Mouse (Mus musculus): ENCODE data around the gene Mrtfa. TPM values are rescaled to one million over a fixed set of nuclear protein-coding genes. Genes with fewer than 3 reads are reported as not detected.

The Mrtfa gene
- polyA plus RNA-seq, 1 experiment from 2014 or later: 22.9 TPM

- Histone ChIP-seq H3K4me3 (no peak overlapping the region), H3K9me3 (no peaks in the 10 kb centered on the region), H3K4me2 (no peak overlapping the region), H3K36me3 (no peaks in the 10 kb centered on the region), H3K27me3 (no peaks in the 10 kb centered on the region), H3K9ac (no peak overlapping the region; the same call in 1 of the 2 replicates), H3K27ac (no peak overlapping the region), H3K4me1 (replicated peaks) (peaks cover 20% of the 10 kb centered on the region)
- no peak for ATAC-seq (ENCODE audit: low FRiP score)
- 88% methylated on average over 4 of the region's 4 CpGs for WGBS
These were observed 210.9 kb downstream of the Mrtfa start for GRCm38 (mm10) chr15:80979611-80980010.

- ATAC-seq (ENCODE audit: low FRiP score): peak; percentile 95
- under 1% methylated on average over 67 of the region's 67 CpGs for WGBS
- Histone ChIP-seq H3K27ac (peak within 1 kb of the TSS; percentile 83), H3K4me1 (replicated peaks) (peaks cover 20% of the 10 kb centered on the region), H3K36me3 (no peaks in the 10 kb centered on the region), H3K9me3 (no peaks in the 10 kb centered on the region), H3K4me3 (peak within 1 kb of the TSS; percentile 88), H3K9ac (peak within 1 kb of the TSS; percentile 84), H3K27me3 (no peaks in the 10 kb centered on the region), H3K4me2 (peak within 1 kb of the TSS; percentile 65)
These were observed 212.8 kb downstream of the Mrtfa start, which contains the start of gene Sgsm3 for GRCm38 (mm10) chr15:80977620-80978334. Gene Sgsm3 (plus strand): TSS chr15:80977765.

- no peak overlapping the region for H3K9ac ChIP-seq
- H3K9me3 ChIP-seq: no peaks in the 10 kb centered on the region
- H3K36me3 ChIP-seq: peaks cover 1% of the 10 kb centered on the region; the same call in 1 of the 2 replicates
- H3K4me2 ChIP-seq: no peak overlapping the region
- H3K4me3 ChIP-seq: no peak overlapping the region
- 90% methylated on average over 3 of the region's 3 CpGs for WGBS
- peaks cover 20% of the 10 kb centered on the region for H3K4me1 ChIP-seq (replicated peaks)
- ATAC-seq (ENCODE audit: low FRiP score): no peak
- no peak overlapping the region for H3K27ac ChIP-seq
- no peaks in the 10 kb centered on the region for H3K27me3 ChIP-seq
These were observed 214.9 kb downstream of the Mrtfa start for GRCm38 (mm10) chr15:80975666-80976065.

GRCm38 (mm10) chr15:80974311-80974710 lies 216.2 kb downstream of the Mrtfa start:
- Histone ChIP-seq H3K27me3 (no peaks in the 10 kb centered on the region), H3K9me3 (no peaks in the 10 kb centered on the region), H3K36me3 (peaks cover 15% of the 10 kb centered on the region), H3K4me3 (no peak overlapping the region), H3K9ac (no peak overlapping the region), H3K27ac (no peak overlapping the region), H3K4me1 (replicated peaks) (peaks cover 15% of the 10 kb centered on the region), H3K4me2 (no peak overlapping the region)
- 57% methylated on average over 5 of the region's 5 CpGs for WGBS
- no peak for ATAC-seq (ENCODE audit: low FRiP score)

- Histone ChIP-seq H3K27me3 (no peaks in the 10 kb centered on the region), H3K4me2 (no peak overlapping the region), H3K36me3 (peaks cover 58% of the 10 kb centered on the region), H3K4me3 (no peak overlapping the region), H3K9me3 (no peaks in the 10 kb centered on the region), H3K4me1 (replicated peaks) (no peaks in the 10 kb centered on the region), H3K27ac (no peak overlapping the region), H3K9ac (no peak overlapping the region)
- WGBS: 93% methylated on average over 1 of the region's 1 CpGs
- no peak for ATAC-seq (ENCODE audit: low FRiP score)
These were observed 221.2 kb downstream of the Mrtfa start for GRCm38 (mm10) chr15:80969371-80969770.

Other genes with a start within 250 kb of the Mrtfa start
- 96.3 and 98.1 TPM in 2 replicates for gene Adsl, start 242.3 kb downstream of the Mrtfa start, polyA plus RNA-seq (2015; fragmentation: Nextera tagmentation; extraction: Ambion mirVana)
- gene Sgsm3, start 213.0 kb downstream of the Mrtfa start, polyA plus RNA-seq (2015; fragmentation: Nextera tagmentation; extraction: Ambion mirVana): 56.4 and 58.3 TPM in 2 replicates
- gene Mchr1, start 44.7 kb upstream of the Mrtfa start, polyA plus RNA-seq (2015; fragmentation: Nextera tagmentation; extraction: Ambion mirVana): 1.6 and 2.1 TPM in 2 replicates
- gene Slc25a17, start 170.1 kb upstream of the Mrtfa start, polyA plus RNA-seq (2015; fragmentation: Nextera tagmentation; extraction: Ambion mirVana): 138 and 139 TPM in 2 replicates
- gene St13, start 209.3 kb upstream of the Mrtfa start, polyA plus RNA-seq (2015; fragmentation: Nextera tagmentation; extraction: Ambion mirVana): 186 and 191 TPM in 2 replicates
- 8.6 and 10.1 TPM in 2 replicates for gene Xpnpep3, start 209.4 kb upstream of the Mrtfa start, polyA plus RNA-seq (2015; fragmentation: Nextera tagmentation; extraction: Ambion mirVana)
- gene Dnajb7, start 217.5 kb upstream of the Mrtfa start, polyA plus RNA-seq (2015; fragmentation: Nextera tagmentation; extraction: Ambion mirVana): 1.4 TPM in 2 replicates

Measured in hindbrain, embryonic 13.5 days (tissue).